Mouse (Mus musculus) MEL (cell line): Measurements from ENCODE around the gene Olfr1336. TPM values are rescaled to one million over a fixed set of nuclear protein-coding genes. Genes with fewer than 3 reads are reported as not detected.

ENCODE experiments used
- DNase-seq: peaks from one replicate; pipeline ENCODE4 v3.0.0; 2011; ENCODE audit warnings: low read depth, low spot score
- H3K27ac ChIP-seq: 2 replicates; pipeline ENCODE4 v1.5.1; 2012; ENCODE audit warnings: low read depth, mild to moderate bottlenecking, control low read depth, low read length, moderate library complexity; ENCODE audit not compliant: control insufficient read depth
- H3K27me3 ChIP-seq, 2 experiments: fragments of 150-350 bp in 1 of 2; sonication (generic) in 1 of 2; 2 replicates each; pipeline ENCODE4 v1.6.1; 2012; ENCODE audit warnings: low read length in 2 of 2, mild to moderate bottlenecking in 2 of 2, improper control_type of control experiment in 1 of 2, moderate library complexity in 1 of 2; ENCODE audit not compliant: insufficient read depth in 2 of 2, control insufficient read depth in 1 of 2
- H3K36me3 ChIP-seq, 2 experiments: 2 replicates each; pipeline ENCODE4 v1.6.1; 2012 to 2014; ENCODE audit warnings: low read length in 2 of 2, improper control_type of control experiment in 1 of 2, inconsistent platforms in 1 of 2, mild to moderate bottlenecking in 1 of 2; ENCODE audit not compliant: insufficient read depth in 2 of 2, control insufficient read depth in 1 of 2
- H3K4me1 ChIP-seq, 2 experiments: fragments of 150-350 bp in 1 of 2; sonication (generic) in 1 of 2; 2 replicates each; pipeline ENCODE4 v1.6.1; 2012; ENCODE audit warnings: low read length in 2 of 2, improper control_type of control experiment in 1 of 2, mild to moderate bottlenecking in 1 of 2; ENCODE audit not compliant: insufficient read depth in 2 of 2, control insufficient read depth in 1 of 2
- H3K4me3 ChIP-seq, 2 experiments: fragments of 150-350 bp in 1 of 2; sonication (generic) in 1 of 2; 2 replicates each; pipeline ENCODE4 v1.5.1; 2012; ENCODE audit warnings: low read depth in 2 of 2, low read length in 2 of 2, mild to moderate bottlenecking in 2 of 2, moderate library complexity in 2 of 2, control low read depth in 1 of 2, improper control_type of control experiment in 1 of 2; ENCODE audit not compliant: control insufficient read depth in 1 of 2, insufficient read depth in 1 of 2
- H3K79me2 ChIP-seq: 2 replicates; pipeline ENCODE4 v1.6.1; 2012; ENCODE audit warnings: mild to moderate bottlenecking, low read length, moderate library complexity; ENCODE audit not compliant: control insufficient read depth, poor library complexity, insufficient read depth
- H3K9ac ChIP-seq: 2 replicates; pipeline ENCODE4 v1.6.1; 2012; ENCODE audit warnings: low read depth, mild to moderate bottlenecking, control low read depth, low read length, moderate library complexity; ENCODE audit not compliant: control insufficient read depth, poor library complexity, severe bottlenecking
- H3K9me3 ChIP-seq: fragments of 150-350 bp; sonication (generic); replicated peaks from 2 replicates; pipeline ENCODE4 v1.6.1; 2012; ENCODE audit warnings: mild to moderate bottlenecking, low read length, improper control_type of control experiment, moderate library complexity; ENCODE audit not compliant: insufficient read depth
- BHLHE40 ChIP-seq: IDR thresholded peaks from 2 replicates; pipeline ENCODE4 v1.6.1; 2012; ENCODE audit warnings: low read depth, mild to moderate bottlenecking, inconsistent platforms, low read length, improper control_type of control experiment, borderline replicate concordance
- CHD1 ChIP-seq: IDR thresholded peaks from 2 replicates; pipeline ENCODE4 v1.6.1; 2012; ENCODE audit warnings: low read depth, mild to moderate bottlenecking, inconsistent platforms, low read length, improper control_type of control experiment
- E2F4 ChIP-seq: IDR thresholded peaks from 2 replicates; pipeline ENCODE4 v1.6.1; 2011; ENCODE audit warnings: low read depth, low read length, improper control_type of control experiment, borderline replicate concordance
- EP300 ChIP-seq, 2 experiments: IDR thresholded peaks; 2 replicates each; pipeline ENCODE4 v1.6.1; 2011; ENCODE audit warnings: improper control_type of control experiment in 2 of 2, low read length in 2 of 2, low read depth in 1 of 2, mild to moderate bottlenecking in 1 of 2
- JUND ChIP-seq: IDR thresholded peaks from 2 replicates; pipeline ENCODE4 v1.6.1; 2011; ENCODE audit warnings: low read depth, mild to moderate bottlenecking, improper control_type of control experiment, low read length
- MEF2A ChIP-seq: IDR thresholded peaks from 2 replicates; pipeline ENCODE4 v1.6.1; 2014; ENCODE audit warnings: low read depth, mild to moderate bottlenecking, inconsistent platforms, low read length, improper control_type of control experiment; ENCODE audit not compliant: poor library complexity, insufficient replicate concordance, severe bottlenecking; ENCODE audit errors: extremely low read depth
- MXI1 ChIP-seq: IDR thresholded peaks from 2 replicates; pipeline ENCODE4 v1.6.1; 2011; ENCODE audit warnings: mild to moderate bottlenecking, low read depth, low read length, improper control_type of control experiment
- MYB ChIP-seq: IDR thresholded peaks from 2 replicates; pipeline ENCODE4 v1.6.1; 2011; ENCODE audit warnings: mild to moderate bottlenecking, low read depth, low read length, improper control_type of control experiment
- NELFE ChIP-seq: IDR thresholded peaks from 2 replicates; pipeline ENCODE4 v1.6.1; 2011; ENCODE audit warnings: low read depth, low read length, improper control_type of control experiment
- SIN3A ChIP-seq: IDR thresholded peaks from 2 replicates; pipeline ENCODE4 v1.6.1; 2012; ENCODE audit warnings: low read length, improper control_type of control experiment, inconsistent platforms
- SMC3 ChIP-seq: IDR thresholded peaks from 2 replicates; pipeline ENCODE4 v1.6.1; 2011; ENCODE audit warnings: low read depth, low read length, improper control_type of control experiment
- TBP ChIP-seq: IDR thresholded peaks from 2 replicates; pipeline ENCODE4 v1.8.0; 2011; ENCODE audit warnings: low read depth, low read length, improper control_type of control experiment
- USF1 ChIP-seq: IDR thresholded peaks from 2 replicates; pipeline ENCODE4 v1.6.1; 2014; ENCODE audit warnings: low read depth, mild to moderate bottlenecking, inconsistent platforms, low read length, improper control_type of control experiment, moderate library complexity
- USF2 ChIP-seq, 2 experiments: IDR thresholded peaks; 2 replicates each; pipeline ENCODE4 v1.6.1; 2011 to 2012; ENCODE audit warnings: improper control_type of control experiment in 2 of 2, low read length in 2 of 2, borderline replicate concordance in 1 of 2, inconsistent platforms in 1 of 2, low read depth in 1 of 2, mild to moderate bottlenecking in 1 of 2; ENCODE audit not compliant: insufficient read depth in 1 of 2
- ZC3H11A ChIP-seq: IDR thresholded peaks from 2 replicates; pipeline ENCODE4 v1.6.1; 2012; ENCODE audit warnings: low read depth, mild to moderate bottlenecking, inconsistent platforms, low read length, improper control_type of control experiment
- ZKSCAN1 ChIP-seq: IDR thresholded peaks from 2 replicates; pipeline ENCODE4 v1.6.1; 2012; ENCODE audit warnings: low read depth, mild to moderate bottlenecking, inconsistent platforms, low read length, improper control_type of control experiment, moderate library complexity
- ZNF384 ChIP-seq: IDR thresholded peaks from 2 replicates; pipeline ENCODE4 v1.6.1; 2012; ENCODE audit warnings: low read depth, mild to moderate bottlenecking, inconsistent platforms, low read length, improper control_type of control experiment
- polyA plus RNA-seq, 2 experiments: library from polyadenylated mRNA; stranded (reverse) in 1 of 2; unstranded in 1 of 2; fragments of >175 nt in 1 of 2; fragments of >200 nt in 1 of 2; gene quantifications; 2 replicates each; pipeline versions ENCODE4 v1.2.1 to v1.2.4; 2012; ENCODE audit warnings: low replicate concordance in 2 of 2, low read depth in 1 of 2; ENCODE audit not compliant: insufficient read length in 2 of 2, insufficient read depth in 1 of 2, missing spikeins in 1 of 2
- total RNA-seq: library from RNA; depleted of rRNA; stranded (reverse); fragments of 300-350 nt; gene quantifications from 2 replicates; pipeline ENCODE4 v1.2.3, GENCODE M21; 2012

Olfr1336 gene
- total and polyA plus RNA-seq, 3 experiments, result 0.01 TPM; not detected in 2

DNA sequence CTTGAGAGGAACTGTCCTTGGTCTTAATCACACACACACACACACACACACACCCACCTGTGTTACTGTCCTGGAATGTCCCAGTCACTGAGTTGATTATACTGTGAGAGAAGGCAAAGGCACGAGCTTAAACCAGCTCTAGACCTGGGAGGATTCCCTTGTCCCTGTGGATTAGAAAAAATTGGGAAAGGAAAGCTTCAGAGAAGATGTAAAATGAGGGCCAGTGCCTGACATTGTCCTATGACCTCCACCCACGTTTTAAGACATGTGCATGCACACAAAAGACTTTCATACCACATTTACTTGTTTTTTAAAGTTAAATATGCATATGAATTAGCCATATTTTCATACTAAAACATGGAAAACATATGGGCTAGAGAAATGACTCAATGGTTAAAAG, 30.9 kb downstream of the Olfr1336 start, which contains the start of gene Olfr5:
TSS of gene Olfr5 (minus strand) at position 101 of the 400 bp plus-strand sequence.
- Histone ChIP-seq H3K27me3 (no peaks in the 10 kb centered on the region), H3K79me2 (no peaks in the 10 kb centered on the region)
- TF ChIP-seq BHLHE40 (no peak), TBP (no peak), SIN3A (no peak), ZKSCAN1 (no peak), EP300 (IDR thresholded peaks at IDR 0.05; ENCODE audit: low read depth in 1 of 2, low read length in 2 of 2) (no peak), JUND (no peak)
- TF ChIP-seq, all 39 proteins: peak for 0
- H3K4me3 ChIP-seq, result no peak within 1 kb of the TSS
- no peak within 1 kb of the TSS for H3K27ac ChIP-seq
- DNase-seq, result no peak
- H3K36me3 ChIP-seq, result no peaks in the 10 kb centered on the region
- no peaks in the 10 kb centered on the region for H3K9me3 ChIP-seq
- no peaks in the 10 kb centered on the region for H3K4me1 ChIP-seq
- H3K9ac ChIP-seq, result no peak within 1 kb of the TSS

DNA sequence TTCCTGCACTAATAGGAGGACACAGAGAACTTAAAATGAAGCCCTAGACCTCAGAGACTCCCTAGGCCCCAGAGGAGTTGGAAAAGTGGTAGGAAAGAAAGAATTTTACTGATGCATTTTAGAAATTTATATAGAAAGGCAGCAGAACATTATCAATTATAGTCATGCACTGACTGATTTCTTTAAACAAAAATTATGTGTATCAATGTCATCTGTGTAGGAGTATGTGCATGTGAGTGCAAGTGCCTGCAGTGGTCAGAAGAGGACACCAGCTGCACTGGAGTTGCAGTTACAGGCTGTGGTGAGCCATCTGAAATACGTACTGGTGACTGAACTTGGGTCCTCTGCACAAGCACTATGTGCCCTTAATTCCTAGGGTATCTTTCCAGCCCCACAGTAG, 43.7 kb downstream of the Olfr1336 start, which contains the start of gene Olfr1347:
TSS of gene Olfr1347 (minus strand) at position 101 of the 400 bp plus-strand sequence.
- DNase-seq, result no peak
- Histone ChIP-seq H3K27me3 (no peaks in the 10 kb centered on the region), H3K36me3 (no peaks in the 10 kb centered on the region), H3K9ac (no peak within 1 kb of the TSS), H3K27ac (no peak within 1 kb of the TSS), H3K4me1 (no peaks in the 10 kb centered on the region), H3K79me2 (no peaks in the 10 kb centered on the region), H3K9me3 (no peaks in the 10 kb centered on the region), H3K4me3 (no peak within 1 kb of the TSS)
- no peak for TF ChIP-seq USF1
- TF ChIP-seq SIN3A, result no peak
- no peak for TF ChIP-seq CHD1
- TF ChIP-seq NELFE, result no peak
- TF ChIP-seq TBP, result no peak
- TF ChIP-seq MXI1, result no peak
- no peak for TF ChIP-seq MEF2A
- TF ChIP-seq SMC3, result no peak
- no peak for TF ChIP-seq E2F4
- TF ChIP-seq ZNF384, result no peak
- TF ChIP-seq ZC3H11A, result no peak
- no peak for TF ChIP-seq USF2 (IDR thresholded peaks at IDR 0.05; ENCODE audit: borderline replicate concordance in 1 of 2, insufficient read depth in 1 of 2, low read depth in 1 of 2, low read length in 2 of 2)
- TF ChIP-seq MYB, result no peak
- TF ChIP-seq JUND, result no peak
